Mouse (Mus musculus) left cerebral cortex, adult 18-20 months (tissue): Measurements from ENCODE around the gene Serpinb9e. TPM values are rescaled to one million over a fixed set of nuclear protein-coding genes. Genes with fewer than 3 reads are reported as not detected.
"Not testable (repeated sequence)": the region's sequence is repeated elsewhere in the genome, so short reads cannot be mapped to it uniquely, and the experiment has no call there.

Experiments
- DNase-seq, 2 experiments: peaks; one replicate each; pipeline ENCODE4 v3.0.0; 2021 to 2022; ENCODE audit warnings: low spot score in 2 of 2, mixed read lengths in 1 of 2
- long read RNA-seq, 2 experiments: library from polyadenylated mRNA; stranded (forward); transcript quantifications; one replicate each; pipeline ENCODE4 v2.0.0; 2021
- total RNA-seq, 2 experiments: library from RNA; stranded (reverse); gene quantifications; 2 replicates each; pipeline ENCODE4 v1.2.3; 2021

Serpinb9e gene
- not detected for total RNA-seq
- long read RNA-seq, experiment 1: 0 reads
- long read RNA-seq, experiment 2: 0 reads

- not testable (repeated sequence) for DNase-seq
Measured at GRCm38 (mm10) chr13:33249312-33249711, at the start of gene Serpinb9e. Serpinb9e (plus strand) TSS chr13:33249612.

- DNase-seq: peak in 1 of 2 experiments; percentile 8
Measured at GRCm38 (mm10) chr13:33199740-33200139, 49.7 kb upstream of the Serpinb9e start.

GRCm38 (mm10) chr13:33308631-33309030 is 59.2 kb downstream of the Serpinb9e start:
- DNase-seq: not testable (repeated sequence)

Other genes starting within 250 kb of the Serpinb9e start
- gene Serpinb9, start 246.4 kb upstream of the Serpinb9e start, total RNA-seq: 1 to 10 TPM; 5.7 to 7.0 TPM
- not detected for gene Serpinb9b, start 222.2 kb upstream of the Serpinb9e start, total RNA-seq
- gene Serpinb1b, start 171.0 kb upstream of the Serpinb9e start, total RNA-seq: 1 to 10 TPM; 1.2 to 1.9 TPM
- gene Serpinb9c, start 89.9 kb upstream of the Serpinb9e start, total RNA-seq: not detected
- not detected for gene Serpinb9d, start 56.7 kb upstream of the Serpinb9e start, total RNA-seq
- gene Serpinb9f, start 74.5 kb downstream of the Serpinb9e start, total RNA-seq: not detected
- gene Gm11397, start 146.1 kb downstream of the Serpinb9e start, total RNA-seq: not detected
- not detected for gene Serpinb9g, start 235.2 kb downstream of the Serpinb9e start, total RNA-seq